Mouse (Mus musculus): ENCODE results near the gene Prg3.

Prg3 gene

DNA sequence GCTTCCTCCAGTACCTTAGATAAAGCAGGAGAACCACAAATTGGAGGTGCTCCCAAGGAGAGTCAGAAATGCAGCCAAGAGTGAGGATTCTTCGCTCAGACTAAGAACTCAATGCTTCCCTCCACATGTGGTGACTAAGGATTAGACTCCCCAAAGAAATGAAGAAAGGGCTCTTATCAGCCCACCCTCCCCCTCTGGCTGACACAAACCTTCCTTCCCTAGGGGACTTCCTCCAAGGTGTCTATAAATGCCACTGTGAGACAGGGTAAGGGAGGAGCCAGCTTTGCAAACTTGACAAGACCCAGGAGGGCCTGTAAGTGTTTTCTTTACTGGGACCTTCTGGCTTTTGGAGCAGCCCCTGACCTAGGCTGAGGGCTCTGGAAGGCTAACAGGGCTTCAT, 7.8 kb upstream of the Prg3 start, which contains the start of gene Prg2:
Gene Prg2, plus strand, starts transcription at position 274 of the 400 bp plus-strand sequence.
- intact Hi-C loops (cut with DNase I), result no loop called here

DNA sequence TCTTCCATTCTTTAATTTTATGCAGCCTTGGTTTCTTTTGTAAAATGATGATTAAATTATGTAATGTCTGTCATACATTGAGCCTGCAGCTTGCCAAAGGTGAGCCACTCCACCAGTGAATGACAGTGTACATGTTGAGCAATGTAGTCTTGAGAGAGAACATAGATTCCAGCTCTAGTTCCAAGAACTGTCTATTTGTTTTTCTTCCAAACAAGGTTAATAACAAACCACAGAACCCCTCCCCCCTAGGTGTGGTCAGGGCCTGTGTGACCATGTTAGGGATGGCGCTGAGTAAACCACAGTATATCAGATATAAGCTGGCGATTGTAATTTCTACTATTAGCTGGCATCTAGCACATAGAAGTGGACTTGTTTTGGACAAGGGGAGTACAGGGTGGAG, 8.4 kb downstream of the Prg3 start:
- intact Hi-C loops (cut with DNase I), result no loop called here

DNA sequence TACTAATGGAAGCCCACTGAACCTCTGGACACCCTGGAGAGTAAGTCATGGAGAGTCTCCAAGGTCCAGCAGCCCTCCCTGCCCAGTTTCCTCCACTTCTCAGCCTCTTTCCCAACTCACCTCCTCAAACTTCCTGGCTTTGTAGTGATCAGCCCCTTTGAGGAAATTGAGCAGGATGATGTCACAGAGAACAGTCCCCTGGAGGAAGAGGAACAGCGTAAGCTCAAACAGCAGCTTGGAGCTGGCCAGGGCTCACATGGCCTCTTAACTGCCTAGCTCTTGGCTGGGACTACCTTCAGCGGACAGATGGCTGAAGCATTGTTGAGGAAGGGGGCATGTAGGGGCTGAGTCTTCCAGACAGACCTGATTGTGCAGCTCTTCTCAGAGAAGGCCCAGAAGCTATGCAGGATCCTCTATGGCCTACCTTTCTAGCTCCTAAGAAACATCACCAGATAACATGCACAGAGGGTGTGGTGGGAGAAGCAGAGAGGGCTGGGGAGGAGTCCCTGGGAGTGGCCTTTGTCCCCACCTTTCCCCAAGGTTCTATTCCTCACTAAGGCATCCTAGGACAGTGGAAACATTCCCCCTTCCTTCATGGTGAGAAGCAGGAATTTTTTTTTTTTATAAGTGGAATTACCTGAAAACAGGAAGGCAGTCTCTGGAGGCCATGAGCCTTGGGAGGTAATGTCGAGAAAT, 11.6 kb downstream of the Prg3 start:
- intact Hi-C loops (cut with DNase I), result no loop called here

DNA sequence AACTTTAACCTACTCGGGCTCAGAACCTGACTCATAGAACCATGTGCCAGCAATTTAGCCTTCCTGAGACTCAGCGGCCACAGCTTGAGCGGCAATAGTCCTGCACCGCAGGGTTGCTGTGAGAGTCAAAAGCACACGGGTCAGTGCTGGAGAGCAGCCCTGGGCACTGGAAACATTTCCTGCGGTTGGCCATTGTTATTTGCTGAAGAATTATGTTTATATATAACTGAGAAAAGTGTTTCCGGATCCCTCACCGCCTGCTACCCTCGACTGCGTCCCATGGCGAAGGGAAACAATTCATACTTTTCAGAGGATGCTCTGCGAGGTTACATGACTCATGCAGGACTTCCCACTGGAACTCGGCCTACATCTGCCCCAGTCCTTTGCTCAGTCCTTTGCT, 13.5 kb downstream of the Prg3 start:
- intact Hi-C loops (cut with DNase I), result no loop called here

DNA sequence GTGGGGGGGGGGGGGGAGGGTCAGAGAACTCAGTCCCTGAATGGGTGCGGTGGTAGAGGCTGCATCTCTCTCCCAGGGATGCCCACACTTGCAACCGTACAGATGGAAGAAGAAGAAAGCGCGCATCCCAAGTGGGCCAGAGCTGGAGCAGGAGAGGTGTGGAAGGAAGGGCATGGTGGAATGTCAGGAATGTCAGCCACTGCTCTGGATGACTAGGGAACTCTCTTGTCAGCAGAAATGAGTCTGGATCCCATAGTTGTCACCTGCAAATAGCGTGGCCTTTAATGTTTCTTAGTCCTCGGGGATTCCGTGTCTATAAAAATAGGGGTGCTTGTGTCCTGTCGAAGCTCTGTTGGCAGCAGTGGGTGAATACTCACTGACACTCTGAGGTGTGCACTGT, 14.6 kb downstream of the Prg3 start:
- intact Hi-C loops (cut with DNase I), result no loop called here

DNA sequence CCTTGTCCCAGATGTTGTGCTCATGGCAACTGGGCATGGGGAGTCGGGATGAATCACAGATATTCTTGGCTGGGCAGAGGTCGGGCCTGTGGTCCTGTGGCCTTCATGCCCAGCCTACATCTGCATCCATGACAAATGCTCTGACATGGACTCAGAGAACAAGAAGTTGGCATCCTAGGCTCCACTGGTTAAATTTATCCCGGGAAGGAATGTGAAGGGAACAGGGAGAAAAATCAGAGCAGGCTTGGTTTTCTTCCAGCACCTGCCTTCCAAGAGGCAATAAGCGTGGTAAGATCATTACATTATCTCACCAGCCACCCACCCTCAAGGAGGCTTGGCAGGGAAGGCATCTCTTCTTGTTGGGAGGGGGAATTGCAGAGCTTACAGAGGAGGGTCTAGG, 16.3 kb downstream of the Prg3 start:
- intact Hi-C loops (cut with DNase I), result no loop called here

DNA sequence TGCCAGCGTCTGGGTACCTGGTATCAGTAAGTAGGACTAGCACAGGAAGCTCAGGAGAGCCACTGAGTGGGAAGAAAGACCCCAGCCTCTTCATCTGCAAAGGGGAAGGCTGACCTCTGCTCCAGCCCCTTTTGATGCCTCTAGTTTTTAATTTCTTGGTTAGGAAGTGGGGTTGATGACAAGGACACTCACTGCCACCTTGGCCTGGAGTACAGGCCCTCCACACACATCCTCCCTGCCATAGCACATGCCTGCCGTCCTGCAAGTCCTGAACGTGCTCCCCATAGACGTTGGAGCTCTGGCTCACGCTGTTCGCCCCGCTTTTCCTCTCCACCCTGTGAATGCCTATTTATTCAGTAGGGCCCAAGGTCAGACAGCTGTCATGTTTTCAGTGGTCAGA, 18.6 kb downstream of the Prg3 start:
- intact Hi-C loops (cut with DNase I), result loop anchor here (5.0 kb wide), 1 partner anchor 114 kb away; no protein-coding TSS in a partner anchor

DNA sequence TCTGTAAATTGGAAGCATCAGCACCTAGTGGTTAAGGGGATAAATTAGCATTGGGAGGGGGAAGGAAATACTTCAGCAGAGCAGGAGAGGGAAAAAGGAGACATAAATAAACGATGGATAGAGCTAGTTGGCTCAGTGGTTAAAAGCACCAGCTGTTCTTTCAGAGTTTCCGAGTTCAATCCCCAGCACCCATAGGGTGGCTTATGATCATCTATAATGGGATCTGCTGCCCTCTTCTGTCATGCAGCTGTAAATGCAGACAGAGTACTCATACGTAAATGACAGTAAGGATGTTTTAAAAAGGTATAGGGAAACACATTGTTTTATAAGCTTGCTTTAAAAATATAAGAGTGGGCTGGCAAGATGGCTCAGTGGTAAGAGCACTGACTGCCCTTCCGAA, 19.7 kb downstream of the Prg3 start:
- intact Hi-C loops (cut with DNase I), result loop anchor here (1.0 to 5.0 kb wide), 2 partner anchors 51 to 115 kb away; no protein-coding TSS in a partner anchor

DNA sequence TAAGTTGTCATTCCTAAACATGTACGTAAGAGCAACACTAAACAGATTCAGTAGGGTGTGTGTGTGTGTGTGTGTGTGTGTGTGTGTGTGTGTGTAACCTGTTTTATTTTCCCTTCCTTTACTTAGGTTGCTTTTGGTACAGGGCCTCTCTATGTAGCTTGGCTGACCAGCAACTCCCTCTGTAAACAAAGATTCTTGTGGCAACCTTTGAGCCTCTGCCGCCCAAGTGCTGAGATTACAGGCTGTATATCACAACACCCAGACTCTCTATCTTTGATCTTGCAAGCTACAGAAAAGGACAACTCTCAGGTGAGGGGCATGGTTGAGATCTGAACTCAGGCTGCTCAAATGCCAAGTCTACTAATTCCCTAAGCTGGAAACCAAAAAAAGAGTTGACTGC, 21.2 kb downstream of the Prg3 start:
- intact Hi-C loops (cut with DNase I), result loop anchor here (5.0 kb wide), 1 partner anchor 117 kb away; no protein-coding TSS in a partner anchor

DNA sequence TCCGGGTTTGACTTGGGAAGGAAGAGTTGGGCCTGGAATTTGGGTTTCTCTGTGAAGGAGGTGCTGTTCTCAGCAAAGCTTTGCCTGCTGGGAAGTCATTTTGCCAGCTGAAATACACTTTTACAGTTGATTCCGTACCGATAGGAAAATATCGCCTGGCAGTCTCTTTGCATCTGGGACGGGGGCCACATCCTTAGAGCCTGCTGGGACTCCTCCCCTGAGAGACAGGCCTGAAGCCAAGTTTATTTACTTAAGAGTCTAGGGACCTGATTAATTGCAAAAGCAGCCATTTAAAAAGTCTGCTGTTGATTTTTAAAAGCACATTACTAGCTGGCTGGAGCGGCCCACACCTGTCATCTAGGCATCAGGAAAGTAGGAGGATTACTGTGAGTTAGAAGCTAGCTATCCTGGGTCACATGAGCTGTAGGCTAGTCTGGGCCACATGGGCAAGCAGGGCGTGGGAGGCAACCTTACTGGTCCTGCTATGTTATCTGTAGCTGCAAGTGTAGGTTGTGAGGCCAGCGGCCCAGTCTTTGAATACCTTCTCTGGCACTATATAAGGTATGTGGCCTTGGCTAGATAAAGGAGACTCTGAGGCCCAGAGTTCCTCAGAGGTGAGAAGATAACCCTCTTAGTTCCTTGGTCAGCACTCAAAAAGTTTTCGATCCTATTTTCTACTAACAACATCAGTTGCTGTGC, 24.0 kb downstream of the Prg3 start:
- intact Hi-C loops (cut with DNase I), result no loop called here

DNA sequence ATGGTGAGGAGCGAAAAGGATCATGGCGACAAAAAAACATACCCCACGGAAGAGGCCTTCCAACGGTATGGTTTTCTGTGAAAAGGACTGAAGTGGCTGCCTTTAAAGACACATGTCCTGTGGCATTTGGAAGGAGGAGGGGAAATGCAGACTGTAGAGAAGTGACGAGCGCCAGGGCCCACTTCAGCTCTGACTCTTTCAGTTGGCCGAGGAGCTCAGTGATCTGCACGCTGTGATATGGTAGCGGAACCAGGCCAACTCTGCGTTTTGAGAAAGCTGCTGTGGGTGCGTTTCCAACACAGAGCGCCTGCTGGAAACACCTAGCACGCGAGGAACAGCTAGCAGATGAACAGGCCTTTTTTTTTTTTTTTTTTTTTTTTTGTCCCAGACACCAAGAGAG, 24.7 kb downstream of the Prg3 start:
- intact Hi-C loops (cut with DNase I), result no loop called here

DNA sequence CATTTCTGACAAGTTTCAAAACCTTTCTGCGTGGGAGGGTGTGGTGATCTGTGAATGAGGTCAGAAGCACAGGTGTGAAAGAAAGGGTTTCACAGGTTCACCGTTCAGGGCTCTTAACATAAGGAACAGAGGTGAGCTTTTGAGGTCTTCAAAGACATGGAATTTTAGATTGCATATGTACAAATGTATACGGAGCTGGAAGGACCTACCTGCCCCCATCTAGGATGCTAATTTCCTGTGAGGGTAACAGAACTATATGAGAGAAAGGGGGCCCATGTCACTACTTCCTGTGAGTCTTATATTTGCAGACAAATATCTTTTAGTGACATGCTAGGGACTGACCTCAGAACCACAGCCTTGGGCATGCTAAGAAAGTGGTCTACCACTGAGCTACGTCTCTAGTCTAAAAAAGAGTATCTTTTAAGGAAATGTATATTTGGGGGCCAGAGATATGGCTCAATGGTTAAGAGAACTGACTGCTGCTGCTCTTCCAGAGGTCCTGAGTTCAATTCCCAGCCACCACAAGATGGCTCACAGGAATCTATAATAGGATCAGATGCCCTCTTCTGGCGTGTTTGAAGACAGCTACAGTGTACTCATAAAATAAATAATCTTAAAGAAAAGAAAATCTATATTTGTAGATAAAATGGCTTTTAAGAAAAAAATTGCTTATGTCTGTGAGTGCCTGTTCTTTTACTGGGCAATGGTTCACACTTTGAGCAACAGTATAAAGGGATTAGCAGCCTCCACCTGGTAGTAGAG, 26.0 kb downstream of the Prg3 start:
- intact Hi-C loops (cut with DNase I), result no loop called here

DNA sequence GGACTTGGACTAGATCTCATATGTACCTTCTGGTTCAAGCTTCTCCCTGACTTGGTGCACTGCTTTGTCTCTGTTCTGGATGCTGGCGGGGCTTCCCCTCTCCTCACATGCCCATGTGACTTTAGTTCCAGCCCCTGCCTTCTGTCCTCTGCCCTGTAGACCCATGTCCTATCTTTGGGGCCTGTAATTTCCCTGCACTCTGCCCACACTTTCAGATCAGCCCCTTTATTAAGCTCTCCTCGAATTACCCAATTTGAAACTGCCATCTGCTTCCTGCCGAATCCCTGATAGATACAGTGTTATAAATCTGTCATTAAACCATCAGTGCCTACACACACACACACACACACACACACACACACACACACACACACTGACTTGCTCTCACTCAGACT, 26.6 kb downstream of the Prg3 start:
- intact Hi-C loops (cut with DNase I), result no loop called here

DNA sequence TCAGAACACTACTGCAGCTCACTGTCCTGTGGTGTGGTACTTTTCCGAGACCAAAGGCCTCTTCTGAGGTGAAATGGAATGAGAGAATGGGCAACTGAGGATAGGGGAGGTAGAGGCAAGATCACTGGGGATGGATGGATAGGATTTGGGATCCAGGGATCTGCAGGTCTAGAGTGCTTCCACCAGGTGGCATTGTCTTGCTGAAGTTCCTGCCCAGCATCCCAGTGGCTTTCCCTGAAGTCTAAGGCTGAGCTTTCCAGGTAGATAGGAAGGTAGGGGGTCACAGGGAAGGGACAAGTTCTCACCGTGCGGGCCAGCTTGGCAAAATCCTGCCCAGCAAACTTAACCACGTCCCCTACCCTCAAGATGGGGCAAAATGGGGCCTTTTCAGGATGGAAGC, 34.0 kb downstream of the Prg3 start:
- intact Hi-C loops (cut with DNase I), result no loop called here

DNA sequence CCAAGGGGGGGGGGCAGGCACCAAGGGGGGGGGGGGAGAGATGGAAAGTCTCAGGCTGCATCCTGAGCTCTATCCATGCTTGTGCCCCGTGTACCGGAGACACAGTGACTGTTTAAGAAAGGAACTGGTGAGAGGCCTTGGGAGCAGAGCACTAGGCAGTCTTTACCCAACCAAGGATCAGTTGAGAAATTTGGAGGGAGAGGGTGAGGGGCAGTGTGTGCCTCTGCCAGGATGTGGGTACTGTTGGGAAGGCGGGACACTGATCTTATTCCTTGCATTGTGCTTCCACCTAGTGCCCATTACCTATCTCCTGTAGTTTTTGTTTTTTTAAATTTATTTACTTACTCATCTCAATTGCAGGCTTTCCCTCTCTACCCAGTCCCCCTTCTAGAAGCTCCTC, 38.2 kb downstream of the Prg3 start:
- intact Hi-C loops (cut with DNase I), result no loop called here

DNA sequence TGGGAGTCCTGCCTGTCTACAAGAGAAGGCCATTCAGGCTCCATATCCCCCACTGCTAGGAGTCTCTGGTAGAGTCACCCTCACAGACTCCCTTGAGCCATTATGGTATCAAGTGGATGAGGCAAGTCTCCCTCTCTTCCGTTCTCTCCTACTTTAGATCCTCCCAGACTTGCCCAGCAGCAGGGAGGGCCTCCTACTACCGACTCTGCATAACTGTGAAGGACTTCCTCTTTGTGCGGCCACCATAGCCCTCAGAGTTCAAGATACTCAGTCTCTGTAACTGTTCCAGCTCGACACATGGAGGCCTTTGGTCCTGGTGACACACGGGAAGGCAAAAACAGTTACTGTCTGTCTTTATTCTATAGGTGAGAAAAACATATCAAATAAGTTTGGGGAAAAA, 39.3 kb downstream of the Prg3 start:
- intact Hi-C loops (cut with DNase I), result no loop called here

DNA sequence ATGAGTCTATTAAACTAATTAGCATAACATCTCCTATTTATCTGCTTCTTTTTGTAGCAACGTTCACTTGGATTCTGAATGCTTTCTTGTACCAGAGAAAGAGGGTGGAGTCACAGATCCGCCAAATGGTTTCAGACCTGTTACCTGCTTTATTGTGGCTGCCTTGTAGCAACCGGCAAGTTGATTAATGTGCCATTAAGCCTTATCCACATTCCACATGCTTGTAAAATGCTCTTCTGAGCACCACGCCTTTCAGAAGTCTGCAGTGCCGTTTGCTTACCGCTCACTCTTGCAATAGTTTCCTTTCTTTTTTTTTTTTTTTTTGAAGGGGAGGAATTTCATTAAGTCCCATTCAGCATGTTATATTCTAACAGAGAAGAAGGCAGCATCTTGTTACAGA, 41.9 kb downstream of the Prg3 start:
- intact Hi-C loops (cut with DNase I), result no loop called here

DNA sequence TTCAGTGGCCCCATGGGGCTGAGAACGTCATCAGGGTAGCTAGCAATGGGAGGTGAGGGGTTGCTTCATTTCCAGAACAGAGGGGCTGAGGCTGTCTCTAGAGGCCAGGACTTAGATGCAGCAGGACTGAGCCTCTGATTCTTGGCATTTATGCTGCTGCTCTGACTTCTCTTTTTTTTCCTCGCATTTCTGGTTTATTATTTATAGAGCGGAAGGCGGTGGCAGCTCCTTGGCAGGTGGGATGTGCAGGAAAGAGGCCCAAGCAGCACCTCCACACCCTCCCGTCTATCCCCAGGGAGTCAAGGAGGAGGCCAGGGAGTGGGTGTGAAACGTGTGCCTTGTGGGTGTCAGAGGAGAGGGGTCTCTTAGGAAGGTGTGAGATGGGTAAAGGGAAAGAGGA, 43.0 kb downstream of the Prg3 start:
- intact Hi-C loops (cut with DNase I), result no loop called here

DNA sequence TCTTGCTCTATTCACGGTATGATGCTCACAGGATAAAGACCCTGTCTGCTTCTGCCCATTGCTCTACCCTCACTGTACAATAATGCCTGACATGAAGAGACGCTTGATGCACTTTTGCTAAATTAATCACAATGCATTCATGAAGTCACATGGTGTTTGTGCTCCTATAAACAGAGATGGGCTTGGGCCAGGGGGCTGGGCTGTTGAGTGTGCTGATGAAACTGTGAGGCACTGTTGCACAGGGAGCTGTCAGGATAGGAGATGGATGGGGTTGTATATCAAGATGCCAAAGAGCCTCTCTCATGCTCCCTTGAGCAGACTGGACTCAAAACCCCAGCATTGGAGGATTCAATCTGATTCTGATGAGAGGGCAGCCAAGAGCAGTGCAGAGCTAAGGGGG, 45.1 kb downstream of the Prg3 start:
- intact Hi-C loops (cut with DNase I), result no loop called here

DNA sequence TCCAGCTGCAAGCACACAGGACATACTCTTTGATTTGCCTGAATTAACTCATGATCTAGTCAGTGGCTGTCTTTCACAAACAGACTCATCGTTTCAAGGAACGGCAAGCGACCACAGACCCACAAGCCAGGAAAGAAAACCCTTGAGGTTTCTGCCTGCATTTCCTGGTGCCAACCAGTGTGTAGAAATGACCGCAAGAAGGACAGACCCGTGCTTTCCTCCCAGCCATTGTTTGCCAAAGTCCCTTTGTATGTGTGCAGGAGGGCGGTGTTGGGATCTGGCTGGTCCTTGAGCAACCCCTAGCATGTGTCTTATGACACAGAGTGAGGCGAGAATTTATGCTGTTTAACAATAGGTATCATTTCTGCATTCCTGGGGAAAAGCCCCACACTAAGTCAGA, 46.2 kb downstream of the Prg3 start:
- intact Hi-C loops (cut with DNase I), result no loop called here

DNA sequence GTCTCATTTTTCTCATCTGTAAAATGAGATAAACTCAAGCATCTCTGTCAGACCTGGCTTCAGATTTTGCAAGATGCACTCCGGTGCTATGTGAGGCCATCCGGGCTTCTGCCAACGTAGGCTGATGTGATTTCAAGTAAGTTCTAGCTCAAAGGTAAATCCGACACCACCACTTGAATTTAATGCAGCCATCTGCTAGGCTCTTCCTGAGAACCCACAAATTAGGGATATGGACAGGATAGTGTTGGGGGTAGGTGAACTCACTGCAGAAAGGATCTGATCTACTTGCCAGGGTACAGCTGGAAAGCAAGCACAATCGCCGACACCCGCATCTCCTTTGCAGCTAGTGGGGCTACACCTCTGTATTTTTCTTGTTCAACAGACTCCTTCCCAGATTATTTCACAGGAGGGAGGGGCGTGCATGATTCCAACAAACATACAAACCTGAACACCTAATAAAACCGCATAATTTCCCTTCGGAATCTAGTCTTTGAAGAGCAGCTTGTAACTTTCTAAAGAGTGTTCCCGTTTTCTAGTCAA, 48.6 kb downstream of the Prg3 start:
- intact Hi-C loops (cut with DNase I), result no loop called here

All from adrenal gland (tissue).